Mouse (Mus musculus): ENCODE results near the gene Syn3.

Syn3 gene

GRCm38 (mm10) chr10:86339649-86340379 lies 158.9 kb downstream of the Syn3 start:
- DNase-seq (ENCODE audit: low spot score in 2 of 2) = peak; percentile 66 to 85

GRCm38 (mm10) chr10:86339121-86339520 lies 159.6 kb downstream of the Syn3 start:
- no peak for DNase-seq (ENCODE audit: low spot score in 2 of 2)

- no peak for DNase-seq (ENCODE audit: low spot score in 2 of 2)
Observed at GRCm38 (mm10) chr10:86338121-86338715, 160.5 kb downstream of the Syn3 start.

- DNase-seq (ENCODE audit: low spot score in 2 of 2) = no peak
Observed at GRCm38 (mm10) chr10:86337239-86337638, 161.5 kb downstream of the Syn3 start.

GRCm38 (mm10) chr10:86336506-86336905 lies 162.2 kb downstream of the Syn3 start:
- no peak for DNase-seq (ENCODE audit: low spot score in 2 of 2)

GRCm38 (mm10) chr10:86334581-86334980 lies 164.1 kb downstream of the Syn3 start:
- no peak for DNase-seq (ENCODE audit: low spot score in 2 of 2)

- DNase-seq (ENCODE audit: low spot score in 2 of 2) = no peak
Observed at GRCm38 (mm10) chr10:86332942-86333341, 165.8 kb downstream of the Syn3 start.

GRCm38 (mm10) chr10:86331681-86332281 lies 166.9 kb downstream of the Syn3 start:
- no peak for DNase-seq (ENCODE audit: low spot score in 2 of 2)

GRCm38 (mm10) chr10:86330993-86331680 lies 167.6 kb downstream of the Syn3 start:
- DNase-seq (ENCODE audit: low spot score in 2 of 2) = no peak

GRCm38 (mm10) chr10:86329241-86329882 lies 169.3 kb downstream of the Syn3 start:
- DNase-seq (ENCODE audit: low spot score in 2 of 2) = no peak

- DNase-seq (ENCODE audit: low spot score in 2 of 2) = no peak
Observed at GRCm38 (mm10) chr10:86328691-86329090, 170.0 kb downstream of the Syn3 start.

GRCm38 (mm10) chr10:86328143-86328542 lies 170.6 kb downstream of the Syn3 start:
- no peak for DNase-seq (ENCODE audit: low spot score in 2 of 2)

- DNase-seq (ENCODE audit: low spot score in 2 of 2) = no peak
Observed at GRCm38 (mm10) chr10:86325272-86325671, 173.4 kb downstream of the Syn3 start.

- DNase-seq (ENCODE audit: low spot score in 2 of 2) = no peak
Observed at GRCm38 (mm10) chr10:86323275-86323994, 175.3 kb downstream of the Syn3 start.

- no peak for DNase-seq (ENCODE audit: low spot score in 2 of 2)
Observed at GRCm38 (mm10) chr10:86322006-86322405, 176.7 kb downstream of the Syn3 start.

GRCm38 (mm10) chr10:86321194-86321593 lies 177.5 kb downstream of the Syn3 start:
- no peak for DNase-seq (ENCODE audit: low spot score in 2 of 2)

- DNase-seq (ENCODE audit: low spot score in 2 of 2) = no peak
Observed at GRCm38 (mm10) chr10:86320204-86320603, 178.5 kb downstream of the Syn3 start.

GRCm38 (mm10) chr10:86319526-86319925 lies 179.2 kb downstream of the Syn3 start:
- DNase-seq (ENCODE audit: low spot score in 2 of 2) = no peak

GRCm38 (mm10) chr10:86318552-86319140 lies 180.1 kb downstream of the Syn3 start:
- no peak for DNase-seq (ENCODE audit: low spot score in 2 of 2)

- no peak for DNase-seq (ENCODE audit: low spot score in 2 of 2)
Observed at GRCm38 (mm10) chr10:86317633-86318032, 181.1 kb downstream of the Syn3 start.

- DNase-seq (ENCODE audit: low spot score in 2 of 2) = no peak
Observed at GRCm38 (mm10) chr10:86315513-86315912, 183.2 kb downstream of the Syn3 start.
